Mouse (Mus musculus) neural tube, embryonic 15.5 days (tissue): ENCODE results near the gene Cttn. TPM values are rescaled to one million over a fixed set of nuclear protein-coding genes. Genes with fewer than 3 reads are reported as not detected.

Experiments used
- ATAC-seq: fragments of 200-750 bp; cut with Nextera tagmentation; 2 replicates; pipeline ENCODE4 v1.8.0; 2017; ENCODE audit warnings: mild to moderate bottlenecking, moderate TSS enrichment, moderate library complexity; ENCODE audit not compliant: low FRiP score
- H3K27ac ChIP-seq: fragments of 300-500 bp; sonication (generic); replicated peaks from 2 replicates; pipeline ENCODE4 v1.5.1; 2015; ENCODE audit warnings: mild to moderate bottlenecking, inconsistent platforms
- H3K27me3 ChIP-seq: fragments of 300-500 bp; sonication (generic); replicated peaks from 2 replicates; pipeline ENCODE4 v1.6.1; 2015; ENCODE audit warnings: inconsistent platforms
- H3K36me3 ChIP-seq: fragments of 300-500 bp; sonication (generic); 2 replicates; pipeline ENCODE4 v1.6.1; 2015; ENCODE audit warnings: inconsistent platforms
- H3K4me1 ChIP-seq: fragments of 300-500 bp; sonication (generic); 2 replicates; pipeline ENCODE4 v1.6.1; 2015; ENCODE audit warnings: inconsistent platforms
- H3K4me2 ChIP-seq: fragments of 300-500 bp; sonication (generic); 2 replicates; pipeline ENCODE4 v1.6.1; 2015; ENCODE audit warnings: inconsistent platforms, mild to moderate bottlenecking, moderate library complexity
- H3K4me3 ChIP-seq: fragments of 300-500 bp; sonication (generic); replicated peaks from 2 replicates; pipeline ENCODE4 v1.5.1; 2015; ENCODE audit warnings: mild to moderate bottlenecking, inconsistent platforms
- H3K9ac ChIP-seq: fragments of 300-500 bp; sonication (generic); replicated peaks from 2 replicates; pipeline ENCODE4 v1.6.1; 2015; ENCODE audit warnings: mild to moderate bottlenecking, inconsistent platforms
- H3K9me3 ChIP-seq: fragments of 300-500 bp; sonication (generic); replicated peaks from 2 replicates; pipeline ENCODE4 v1.6.1; 2016; ENCODE audit warnings: inconsistent platforms
- WGBS: fragments of 180-500 bp; shearing (Covaris S2); methylation state at CpG from one replicate; pipeline ENCODE4 v1.1.7; 2015; ENCODE audit warnings: mixed read lengths; 5-methylcytosine and 5-hydroxymethylcytosine counted together
- polyA plus RNA-seq: library from polyadenylated mRNA; unstranded; fragments of >200 nt; fragmentation: Nextera tagmentation; extraction: Ambion mirVana; gene quantifications from 2 replicates; pipeline ENCODE4 v1.2.1, GENCODE M21; 2015

The Cttn gene
- 144 and 151 TPM in 2 replicates for polyA plus RNA-seq

DNA sequence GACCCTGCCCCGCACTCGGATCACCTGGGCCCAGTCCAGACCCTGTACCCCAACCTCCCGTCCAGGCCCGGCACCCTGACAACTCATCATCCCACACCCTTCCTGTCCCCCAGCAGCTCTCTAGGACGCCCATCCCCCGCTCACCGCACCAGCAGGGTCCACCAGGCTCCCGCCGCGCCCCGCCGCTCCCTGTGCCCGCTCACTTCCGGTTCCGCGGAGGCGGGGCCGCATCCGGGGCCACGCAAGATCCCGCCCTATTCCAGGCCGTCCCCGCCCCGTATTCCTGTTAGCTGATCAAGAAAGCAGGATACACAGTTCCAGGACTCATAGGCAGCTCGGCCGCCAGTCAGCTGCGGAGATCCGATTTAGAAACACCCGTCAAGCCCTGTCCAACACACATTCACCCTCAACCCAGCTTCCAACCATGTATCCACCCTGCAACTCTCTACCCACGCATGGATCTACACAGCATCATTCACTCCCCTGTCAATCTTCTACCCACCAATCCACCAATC is at the start of gene Cttn:
Cttn (minus strand) TSS at position 465 of the 515 bp plus-strand sequence.
- ATAC-seq: peak; percentile 97
- peak within 1 kb of the TSS; percentile 82 for H3K27ac ChIP-seq
- peak within 1 kb of the TSS; percentile 98 for H3K9ac ChIP-seq
- H3K4me3 ChIP-seq: peak within 1 kb of the TSS; percentile 95
- H3K27me3 ChIP-seq: no peaks in the 10 kb centered on the region
- no peaks in the 10 kb centered on the region for H3K9me3 ChIP-seq
- WGBS: under 1% methylated on average over 30 of the region's 30 CpGs
- H3K4me1 ChIP-seq: peaks cover 25% of the 10 kb centered on the region
- H3K4me2 ChIP-seq: peak within 1 kb of the TSS; percentile 86
- H3K36me3 ChIP-seq: peaks cover 6% of the 10 kb centered on the region

DNA sequence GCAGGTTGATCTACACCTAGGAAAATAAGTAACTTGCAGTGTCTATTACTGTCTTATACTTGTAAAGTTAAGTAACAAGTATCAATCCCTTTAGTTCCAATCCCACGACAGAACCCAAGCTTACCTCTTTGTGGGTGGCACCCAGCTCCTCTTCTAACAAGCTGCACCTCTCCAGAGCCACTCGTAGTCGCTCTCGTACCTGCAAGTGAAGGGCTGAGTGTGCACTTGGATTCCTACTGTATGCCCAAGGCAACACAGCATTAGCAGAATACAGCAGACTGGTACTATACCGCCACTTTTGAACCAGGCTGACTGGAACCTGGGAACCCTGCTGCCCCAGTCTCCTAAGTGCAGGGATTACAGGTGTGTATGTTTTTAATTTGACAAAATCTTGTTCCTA is 49.0 kb upstream of the Cttn start:
- Histone ChIP-seq H3K36me3 (peaks cover 52% of the 10 kb centered on the region), H3K27me3 (no peaks in the 10 kb centered on the region), H3K4me1 (no peaks in the 10 kb centered on the region), H3K27ac (no peak overlapping the region), H3K9ac (no peak overlapping the region), H3K9me3 (no peaks in the 10 kb centered on the region), H3K4me3 (no peak overlapping the region), H3K4me2 (no peak overlapping the region)
- ATAC-seq: no peak
- WGBS: 98% methylated on average over 5 of the region's 5 CpGs

DNA sequence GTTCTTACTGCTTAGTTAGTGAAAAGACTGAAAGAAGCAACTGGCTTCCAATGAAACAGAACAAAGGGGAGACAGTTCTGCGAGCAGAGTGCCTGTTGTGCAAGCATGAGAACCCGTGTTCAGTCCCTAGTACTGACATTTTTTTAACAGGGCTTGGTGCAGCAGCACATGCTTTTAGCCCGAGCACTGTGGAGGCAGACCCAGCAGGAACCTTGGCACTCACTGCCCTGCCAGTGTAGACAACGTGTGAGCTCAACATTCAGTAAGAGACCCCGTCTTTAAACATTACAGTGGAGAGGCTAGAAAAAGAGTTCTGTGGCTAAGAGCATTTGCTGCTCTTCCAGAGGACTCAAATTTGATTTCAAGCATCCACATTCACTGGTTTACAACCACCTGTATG is 45.9 kb upstream of the Cttn start:
- H3K27me3 ChIP-seq: no peaks in the 10 kb centered on the region
- 86% methylated on average over 5 of the region's 5 CpGs for WGBS
- peaks cover 80% of the 10 kb centered on the region for H3K36me3 ChIP-seq
- no peaks in the 10 kb centered on the region for H3K9me3 ChIP-seq
- H3K9ac ChIP-seq: no peak overlapping the region
- H3K4me1 ChIP-seq: no peaks in the 10 kb centered on the region
- no peak overlapping the region for H3K27ac ChIP-seq
- H3K4me3 ChIP-seq: no peak overlapping the region
- no peak for ATAC-seq
- H3K4me2 ChIP-seq: no peak overlapping the region

DNA sequence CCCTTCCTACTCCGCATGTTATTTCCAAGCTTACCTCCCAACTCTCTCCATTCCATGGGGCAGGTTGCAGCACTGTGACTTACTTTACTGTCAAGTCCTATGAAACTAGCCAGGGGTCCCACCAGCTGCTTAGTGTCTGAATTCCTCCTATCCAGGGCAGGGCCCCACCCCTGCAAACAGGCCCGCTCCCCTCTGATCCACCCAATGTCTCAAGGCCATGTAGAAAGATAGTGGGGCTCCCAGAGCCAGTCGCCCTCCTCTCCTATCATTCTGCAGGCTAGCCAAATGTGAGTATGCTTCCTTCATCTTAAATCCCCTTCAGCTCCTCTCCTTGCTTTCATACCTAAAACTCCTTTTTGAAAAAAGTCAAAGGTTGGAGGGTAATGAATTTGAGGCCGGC is 38.3 kb upstream of the Cttn start:
- Histone ChIP-seq H3K9ac (no peak overlapping the region), H3K4me3 (no peak overlapping the region), H3K36me3 (peaks cover 93% of the 10 kb centered on the region), H3K9me3 (no peaks in the 10 kb centered on the region), H3K4me2 (no peak overlapping the region), H3K27ac (no peak overlapping the region), H3K4me1 (no peaks in the 10 kb centered on the region), H3K27me3 (no peaks in the 10 kb centered on the region)
- no peak for ATAC-seq
- WGBS: 94% methylated on average over 4 of the region's 4 CpGs

DNA sequence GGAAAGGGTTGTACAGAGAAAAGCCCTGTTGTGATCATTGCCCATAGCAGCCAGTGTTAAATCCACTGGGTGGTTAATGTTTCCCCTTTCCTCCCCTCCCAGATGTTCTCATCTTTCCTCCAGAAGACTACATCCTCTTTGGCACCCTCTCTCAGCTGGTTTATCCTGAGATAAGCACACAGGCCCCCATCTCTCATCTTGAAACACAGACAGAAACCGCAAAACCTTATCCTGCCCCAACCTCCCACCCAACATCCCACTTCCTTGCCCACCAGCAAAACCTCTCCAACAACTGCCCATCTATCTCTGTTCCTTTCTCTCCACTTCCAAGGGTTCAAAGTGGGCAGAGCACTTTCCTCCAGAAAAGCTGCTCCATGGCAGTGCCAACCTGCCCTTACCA is 36.0 kb upstream of the Cttn start:
- Histone ChIP-seq H3K4me1 (no peaks in the 10 kb centered on the region), H3K9me3 (no peaks in the 10 kb centered on the region), H3K27ac (no peak overlapping the region), H3K27me3 (no peaks in the 10 kb centered on the region), H3K9ac (no peak overlapping the region), H3K4me3 (no peak overlapping the region), H3K36me3 (peaks cover 96% of the 10 kb centered on the region), H3K4me2 (no peak overlapping the region)
- WGBS: 100% methylated on average over 1 of the region's 1 CpGs
- ATAC-seq: no peak

DNA sequence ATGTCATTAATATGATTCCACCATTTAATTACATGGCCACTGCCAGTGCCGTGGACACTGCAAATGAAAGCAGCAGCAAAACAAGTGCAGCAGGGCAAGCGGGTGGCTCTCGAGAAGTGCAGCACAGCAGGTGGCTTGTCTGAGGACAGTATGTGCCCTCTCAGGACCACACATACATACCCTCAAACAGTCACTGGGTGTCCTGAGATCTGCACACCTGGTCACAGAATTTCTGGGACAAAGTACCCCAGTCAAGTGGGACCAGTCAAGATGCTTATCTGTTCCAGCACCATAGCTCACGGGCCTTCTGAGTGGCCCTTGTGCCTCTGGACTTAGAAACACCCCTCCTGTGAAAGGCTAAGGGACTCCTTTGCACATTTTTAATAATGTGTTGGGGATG is 33.1 kb upstream of the Cttn start:
- H3K9me3 ChIP-seq: no peaks in the 10 kb centered on the region
- no peak overlapping the region for H3K27ac ChIP-seq
- H3K4me3 ChIP-seq: no peak overlapping the region
- H3K36me3 ChIP-seq: peaks cover 88% of the 10 kb centered on the region
- WGBS: 91% methylated on average over 4 of the region's 4 CpGs
- H3K9ac ChIP-seq: no peak overlapping the region
- no peaks in the 10 kb centered on the region for H3K4me1 ChIP-seq
- no peak for ATAC-seq
- no peak overlapping the region for H3K4me2 ChIP-seq
- no peaks in the 10 kb centered on the region for H3K27me3 ChIP-seq

DNA sequence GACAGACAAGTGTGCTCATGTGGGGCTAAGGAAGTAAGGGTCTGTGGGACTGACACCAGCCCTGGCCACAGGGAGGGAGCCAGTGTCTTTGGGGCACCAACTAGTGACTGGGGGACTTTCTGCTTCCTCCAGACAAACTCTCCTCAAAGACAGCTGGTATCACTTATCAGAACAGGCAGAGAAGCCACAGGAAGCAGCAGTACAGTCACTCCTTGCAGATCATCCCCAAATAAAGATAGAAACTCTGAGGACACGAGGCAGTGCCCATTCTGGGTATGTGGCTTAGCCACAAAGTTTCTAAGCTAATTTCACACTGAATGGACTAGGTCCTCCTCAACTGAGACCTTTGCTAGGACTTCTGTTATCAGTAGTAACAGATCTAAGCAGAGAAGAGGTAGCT is 22.1 kb upstream of the Cttn start:
- Histone ChIP-seq H3K4me1 (no peaks in the 10 kb centered on the region), H3K4me3 (no peak overlapping the region), H3K9me3 (no peaks in the 10 kb centered on the region), H3K36me3 (peaks cover 89% of the 10 kb centered on the region), H3K27me3 (no peaks in the 10 kb centered on the region), H3K27ac (no peak overlapping the region), H3K9ac (no peak overlapping the region), H3K4me2 (no peak overlapping the region)
- WGBS: 92% methylated on average over 1 of the region's 1 CpGs
- no peak for ATAC-seq

DNA sequence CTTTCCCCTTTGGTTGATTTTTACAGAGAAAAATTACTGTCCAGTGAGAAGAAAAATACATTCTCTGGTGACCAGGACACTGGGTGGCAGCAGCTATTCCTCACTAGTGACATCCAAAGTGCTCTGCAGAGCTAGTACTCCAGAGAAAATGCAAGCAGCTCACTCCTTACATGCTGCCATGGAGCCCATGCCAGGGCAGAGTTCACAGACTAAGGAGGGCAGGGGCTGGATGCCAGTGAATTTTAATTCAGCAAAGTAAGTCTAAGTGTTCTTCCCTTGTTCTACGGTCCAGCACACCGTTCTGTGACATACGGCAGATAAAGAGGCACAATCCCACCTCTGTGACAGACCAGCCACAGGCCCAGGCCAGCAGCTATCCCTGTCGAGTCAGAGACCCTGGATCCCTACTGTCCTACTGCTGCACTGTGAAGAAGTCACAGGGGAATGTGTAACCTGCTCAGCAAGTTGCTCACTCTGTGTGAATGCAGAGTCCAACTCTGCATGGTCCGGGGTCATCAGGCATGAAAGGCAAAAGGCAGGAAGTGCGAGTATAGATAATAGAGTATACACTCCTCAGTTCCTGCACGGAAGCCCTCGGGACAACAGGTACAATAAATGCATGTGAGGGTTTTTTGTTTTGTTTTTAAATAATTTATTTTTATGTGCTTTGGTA is 19.5 kb upstream of the Cttn start:
- Histone ChIP-seq H3K9me3 (no peaks in the 10 kb centered on the region), H3K27ac (no peak overlapping the region), H3K4me2 (no peak overlapping the region), H3K9ac (no peak overlapping the region), H3K4me3 (no peak overlapping the region), H3K36me3 (peaks cover 87% of the 10 kb centered on the region), H3K27me3 (no peaks in the 10 kb centered on the region), H3K4me1 (no peaks in the 10 kb centered on the region)
- no peak for ATAC-seq
- 91% methylated on average over 8 of the region's 8 CpGs for WGBS

DNA sequence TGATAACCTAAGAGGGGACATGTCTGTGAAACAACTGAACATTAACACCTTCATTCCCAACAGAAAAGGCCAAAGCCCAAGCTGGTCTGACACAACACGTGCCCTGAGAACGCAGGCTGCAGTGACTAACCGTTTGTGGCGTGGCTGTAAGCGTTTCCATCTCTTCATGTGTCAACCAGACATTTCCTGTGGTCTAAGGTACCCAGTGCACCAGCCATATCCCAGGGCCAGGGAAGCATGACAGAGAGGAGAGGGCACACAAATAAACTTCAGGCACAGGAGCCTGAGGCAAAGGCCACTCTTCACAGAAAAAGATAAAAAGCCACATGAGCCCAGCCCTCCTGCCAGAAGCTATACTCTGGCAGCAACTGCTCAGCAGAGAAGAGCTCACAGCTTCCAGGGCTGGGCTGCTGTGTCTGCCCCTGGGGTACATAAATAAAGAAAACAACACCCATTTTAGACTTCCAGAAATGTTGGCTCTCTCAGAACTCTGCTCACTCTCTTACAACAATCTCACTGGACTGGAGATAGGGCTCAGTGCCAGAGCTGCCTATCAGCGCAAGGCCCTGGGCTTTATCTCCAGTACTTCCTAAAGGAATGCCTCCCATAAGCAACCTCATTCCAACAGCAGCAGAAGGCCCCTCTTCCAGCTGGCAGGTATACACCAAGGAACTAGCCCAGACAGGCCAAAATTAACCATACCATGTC is 18.4 kb upstream of the Cttn start:
- H3K4me3 ChIP-seq: no peak overlapping the region
- no peak for ATAC-seq
- H3K27me3 ChIP-seq: no peaks in the 10 kb centered on the region
- H3K9me3 ChIP-seq: no peaks in the 10 kb centered on the region
- WGBS: 93% methylated on average over 6 of the region's 6 CpGs
- H3K27ac ChIP-seq: no peak overlapping the region
- H3K36me3 ChIP-seq: peaks cover 87% of the 10 kb centered on the region
- no peaks in the 10 kb centered on the region for H3K4me1 ChIP-seq
- H3K4me2 ChIP-seq: no peak overlapping the region
- no peak overlapping the region for H3K9ac ChIP-seq

DNA sequence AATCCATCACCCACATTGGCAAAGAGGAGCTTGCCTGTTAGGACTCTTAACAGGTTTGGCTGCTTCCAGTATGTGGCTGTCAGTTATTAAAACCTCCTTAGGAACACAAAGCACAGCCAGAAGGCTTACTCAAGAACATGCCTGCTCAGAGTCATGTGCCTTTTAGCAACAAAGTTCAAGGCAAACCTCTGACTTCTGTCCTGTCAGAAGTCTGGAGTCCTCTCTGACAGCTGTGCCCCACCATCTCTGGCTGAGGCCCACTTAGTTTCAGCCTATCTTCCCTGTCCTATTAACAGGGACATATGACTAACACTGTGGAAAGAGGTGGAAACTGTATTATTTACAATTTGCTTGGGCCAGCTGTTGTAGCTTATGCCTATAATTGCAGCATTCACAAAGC is 9.5 kb upstream of the Cttn start:
- H3K27me3 ChIP-seq: no peaks in the 10 kb centered on the region
- no peak overlapping the region for H3K4me3 ChIP-seq
- ATAC-seq: no peak
- H3K4me1 ChIP-seq: no peaks in the 10 kb centered on the region
- no peak overlapping the region for H3K4me2 ChIP-seq
- H3K36me3 ChIP-seq: peaks cover 89% of the 10 kb centered on the region
- no peaks in the 10 kb centered on the region for H3K9me3 ChIP-seq
- no peak overlapping the region for H3K9ac ChIP-seq
- H3K27ac ChIP-seq: no peak overlapping the region

DNA sequence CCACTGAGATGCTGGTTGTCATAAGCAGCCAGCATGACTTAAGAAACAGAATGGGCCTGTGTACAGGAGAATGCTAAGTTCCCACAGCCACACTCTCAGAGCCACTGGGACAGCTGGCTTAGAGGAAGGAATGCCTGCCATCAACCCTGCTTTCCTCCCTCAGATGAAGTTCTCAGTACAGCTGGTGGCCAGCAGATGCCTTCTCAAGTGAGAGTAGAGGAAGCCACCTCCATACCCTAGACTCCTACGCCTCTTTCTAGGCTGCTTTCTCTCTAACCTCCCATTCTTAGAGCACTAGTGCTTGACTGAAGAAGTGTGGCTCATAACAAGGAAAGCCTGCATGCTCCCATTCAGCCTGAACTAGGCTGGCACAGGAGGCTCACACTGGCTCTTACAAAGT is 8.8 kb upstream of the Cttn start:
- no peaks in the 10 kb centered on the region for H3K4me1 ChIP-seq
- no peaks in the 10 kb centered on the region for H3K9me3 ChIP-seq
- no peak overlapping the region for H3K9ac ChIP-seq
- H3K4me3 ChIP-seq: no peak overlapping the region
- no peak overlapping the region for H3K4me2 ChIP-seq
- H3K27ac ChIP-seq: no peak overlapping the region
- no peaks in the 10 kb centered on the region for H3K27me3 ChIP-seq
- no peak for ATAC-seq
- peaks cover 81% of the 10 kb centered on the region for H3K36me3 ChIP-seq
- WGBS: 100% methylated on average over 1 of the region's 1 CpGs

DNA sequence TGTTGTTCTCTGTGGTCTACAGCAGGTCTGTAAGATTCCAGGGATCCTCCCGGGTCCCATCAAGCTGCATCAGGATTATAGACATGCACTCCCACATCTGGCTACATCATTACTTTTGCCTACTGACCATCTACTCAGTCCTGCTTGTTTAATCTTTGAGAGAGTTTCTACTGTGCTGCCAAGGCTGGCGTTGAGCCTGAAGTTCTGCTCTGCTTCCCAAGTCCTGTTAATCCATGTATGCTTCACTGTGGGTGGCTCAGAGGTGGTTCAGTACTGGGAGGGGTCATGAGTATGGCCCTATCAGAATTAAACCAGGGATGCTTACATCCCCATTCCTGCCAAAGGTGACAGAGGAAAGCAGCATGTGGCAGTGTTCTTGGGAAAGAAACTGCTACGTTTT is 4.9 kb upstream of the Cttn start:
- Histone ChIP-seq H3K4me3 (no peak overlapping the region), H3K27me3 (no peaks in the 10 kb centered on the region), H3K9ac (no peak overlapping the region), H3K4me1 (peaks cover 5% of the 10 kb centered on the region; the same call in 1 of the 2 replicates), H3K9me3 (no peaks in the 10 kb centered on the region), H3K27ac (no peak overlapping the region), H3K36me3 (peaks cover 43% of the 10 kb centered on the region), H3K4me2 (no peak overlapping the region)
- 96% methylated on average over 3 of the region's 3 CpGs for WGBS
- no peak for ATAC-seq
